Mouse (Mus musculus): ENCODE measurements around the gene Fosl1. TPM values are rescaled to one million over a fixed set of nuclear protein-coding genes. Genes with fewer than 3 reads are reported as not detected.
"Not testable (repeated sequence)": the region's sequence is repeated elsewhere in the genome, so short reads cannot be mapped to it uniquely, and the experiment has no call there.

Fosl1 gene
- polyA plus RNA-seq (2016; fragmentation: Nextera tagmentation; extraction: Ambion mirVana), result not detected in 2 replicates

DNA sequence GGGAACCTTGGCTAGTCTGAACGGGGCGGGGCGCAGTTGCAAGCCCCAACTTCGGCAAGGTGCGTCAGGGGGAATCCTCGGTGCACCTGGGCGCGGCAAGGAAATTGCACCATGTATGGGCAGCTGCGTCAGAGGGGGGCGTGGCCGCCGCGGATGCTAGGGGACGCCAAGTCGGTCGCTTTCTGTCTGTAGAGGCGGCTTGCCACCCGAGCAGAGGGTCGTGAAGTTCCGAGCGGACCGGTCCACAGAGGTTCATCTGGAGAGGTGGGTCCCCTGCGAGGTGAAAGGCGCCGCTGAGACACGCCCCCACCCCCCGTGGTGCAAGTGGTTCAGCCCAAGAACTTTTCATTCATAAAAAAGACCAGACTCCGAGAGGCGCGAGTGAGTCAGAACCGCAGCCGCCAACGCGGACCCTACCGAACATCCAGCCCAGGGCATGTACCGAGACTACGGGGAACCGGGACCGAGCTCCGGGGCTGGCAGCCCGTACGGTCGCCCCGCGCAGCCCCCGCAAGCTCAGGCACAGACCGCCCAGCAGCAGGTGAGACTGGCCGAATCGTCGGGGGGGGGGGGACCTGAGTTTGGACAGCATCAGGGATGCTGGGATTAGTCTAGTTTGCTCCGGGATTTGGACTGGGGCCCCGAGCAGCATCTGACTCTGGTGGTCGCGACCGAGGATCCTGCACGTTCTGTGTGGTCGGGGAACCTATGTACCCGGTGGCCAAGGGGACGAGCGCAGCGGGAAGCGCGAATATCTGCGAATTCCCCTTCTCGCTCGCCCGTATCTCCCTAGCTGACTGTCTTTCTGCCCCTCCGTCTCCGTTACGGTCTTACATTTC is at the start of gene Fosl1:
TSS of gene Fosl1 (plus strand) at position 33 of the 839 bp plus-strand sequence.
- Histone ChIP-seq H3K27ac (peak within 1 kb of the TSS; percentile 44; the same call in 1 of the 2 replicates), H3K9me3 (replicated peaks) (no peaks in the 10 kb centered on the region), H3K27me3 (ENCODE audit: low read depth, poor library complexity, severe bottlenecking) (peaks cover 80% of the 10 kb centered on the region), H3K36me3 (peaks cover 7% of the 10 kb centered on the region; the same call in 1 of the 2 replicates), H3K4me3 (peak within 1 kb of the TSS; percentile 67), H3K4me1 (peaks cover 19% of the 10 kb centered on the region)
- DNase-seq (ENCODE audit: low spot score), result peak; percentile 80
- under 1% methylated on average over 70 of the region's 70 CpGs for WGBS

DNA sequence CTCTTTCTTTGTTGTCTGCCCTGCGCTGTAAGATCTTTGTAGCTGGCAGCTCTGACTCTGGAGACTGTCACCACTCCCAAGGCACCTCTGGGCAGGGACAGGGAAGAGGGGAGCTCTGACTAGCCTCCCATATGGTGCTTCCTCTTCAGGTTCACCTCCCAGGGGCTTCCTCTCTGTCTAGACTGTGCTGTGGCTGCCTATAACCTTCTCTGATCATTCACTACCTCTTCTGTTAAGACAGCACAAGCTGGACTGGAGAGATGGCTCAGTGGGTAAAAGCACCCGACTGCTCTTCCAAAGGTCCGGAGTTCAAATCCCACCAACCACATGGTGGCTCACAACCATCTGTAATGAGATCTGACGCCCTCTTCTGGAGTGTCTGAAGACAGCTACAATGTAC is 46.3 kb upstream of the Fosl1 start:
- not testable (repeated sequence) for H3K9me3 ChIP-seq (replicated peaks); H3K36me3 ChIP-seq; H3K4me1 ChIP-seq; DNase-seq (ENCODE audit: low spot score); H3K27me3 ChIP-seq (ENCODE audit: low read depth, poor library complexity, severe bottlenecking); H3K4me3 ChIP-seq
- peak overlapping the region; percentile 19; the same call in 1 of the 2 replicates for H3K27ac ChIP-seq
- 79% methylated on average over 4 of the region's 4 CpGs for WGBS

DNA sequence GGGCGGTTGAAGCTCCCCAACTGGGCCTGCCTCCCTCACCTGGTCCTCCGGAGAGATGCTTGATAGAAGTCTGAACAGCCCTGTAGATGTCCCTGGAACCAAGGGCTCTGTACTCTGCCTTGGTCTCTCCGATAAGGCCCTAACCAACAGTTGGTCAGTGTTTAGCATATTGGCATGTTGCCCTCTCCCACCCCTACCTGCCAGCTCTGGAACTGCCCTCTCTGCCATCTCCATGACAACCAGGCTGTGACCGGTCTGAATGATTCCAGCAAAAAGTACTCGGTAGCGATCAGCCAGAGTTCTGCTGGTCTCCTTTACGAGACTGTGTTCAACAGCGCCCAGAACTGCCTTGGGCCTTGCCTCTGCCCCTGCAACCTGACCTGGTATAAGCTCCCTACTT is 45.1 kb upstream of the Fosl1 start, which contains the start of gene Tsga10ip:
TSS of gene Tsga10ip (minus strand) at position 234 of the 400 bp plus-strand sequence.
- H3K27ac ChIP-seq, result no peak within 1 kb of the TSS
- no peak within 1 kb of the TSS for H3K4me3 ChIP-seq
- no peak for DNase-seq (ENCODE audit: low spot score)
- H3K36me3 ChIP-seq, result no peaks in the 10 kb centered on the region
- H3K27me3 ChIP-seq (ENCODE audit: low read depth, poor library complexity, severe bottlenecking), result no peaks in the 10 kb centered on the region
- peaks cover 13% of the 10 kb centered on the region for H3K4me1 ChIP-seq
- WGBS, result 80% methylated on average over 8 of the region's 8 CpGs
- no peaks in the 10 kb centered on the region for H3K9me3 ChIP-seq (replicated peaks)

DNA sequence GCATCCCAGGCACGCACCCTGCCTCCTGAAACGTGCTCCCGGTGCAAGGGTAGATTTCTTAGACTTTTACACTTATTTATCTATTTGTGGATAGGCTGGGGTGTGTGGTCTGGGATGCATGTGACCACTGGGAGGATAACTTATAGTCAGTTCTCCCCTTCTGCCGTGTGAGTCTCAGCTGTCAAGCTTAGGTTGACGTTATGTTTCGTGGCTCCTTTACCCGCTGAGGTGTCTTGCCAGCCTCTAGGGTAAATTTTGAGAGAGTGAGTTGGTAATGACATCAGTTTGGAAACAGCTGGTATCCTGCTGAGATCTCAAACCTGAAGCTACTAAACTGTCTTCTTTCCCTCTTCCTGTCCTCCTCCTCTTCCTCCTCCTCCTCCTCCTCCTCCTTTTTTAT is 41.4 kb upstream of the Fosl1 start:
- WGBS, result 36% methylated on average over 7 of the region's 7 CpGs
- DNase-seq (ENCODE audit: low spot score), result no peak
- Histone ChIP-seq H3K4me3 (peak overlapping the region; percentile 50), H3K4me1 (peaks cover 23% of the 10 kb centered on the region), H3K9me3 (replicated peaks) (no peaks in the 10 kb centered on the region), H3K36me3 (peaks cover 5% of the 10 kb centered on the region; the same call in 1 of the 2 replicates), H3K27ac (peak overlapping the region; percentile 85), H3K27me3 (ENCODE audit: low read depth, poor library complexity, severe bottlenecking) (no peaks in the 10 kb centered on the region)

DNA sequence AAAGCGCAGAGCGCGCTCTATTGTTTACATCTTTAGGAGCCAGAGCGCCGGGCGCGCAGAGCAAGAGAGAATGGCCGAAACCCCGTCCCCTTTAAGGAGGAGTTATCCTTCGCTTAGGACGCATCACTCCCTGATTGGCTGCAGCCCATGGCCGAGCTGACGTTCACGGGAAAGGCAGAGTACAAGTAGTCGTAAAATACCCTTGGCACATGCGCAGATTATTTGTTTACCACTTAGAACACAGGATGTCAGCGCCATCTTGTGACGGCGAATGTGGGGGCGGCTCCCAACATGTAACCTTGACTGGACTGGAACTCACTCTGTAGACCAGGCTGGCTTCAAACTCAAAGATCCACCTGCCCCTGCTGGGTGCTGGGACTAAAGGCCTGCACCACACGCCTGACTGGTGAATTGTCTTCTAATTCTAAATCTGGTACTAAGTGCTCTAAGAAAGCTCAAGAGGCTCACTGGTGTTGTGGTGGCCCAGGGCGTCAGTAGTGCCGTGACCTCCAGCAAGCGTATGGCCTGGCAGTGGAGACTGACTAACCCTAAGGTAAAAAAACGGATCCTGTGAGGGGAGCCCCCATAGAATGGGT is 40.7 kb upstream of the Fosl1 start:
- Histone ChIP-seq H3K4me3 (peak overlapping the region; percentile 61), H3K4me1 (peaks cover 23% of the 10 kb centered on the region), H3K27ac (peak overlapping the region; percentile 90)
- not testable (repeated sequence) for H3K36me3 ChIP-seq; H3K27me3 ChIP-seq (ENCODE audit: low read depth, poor library complexity, severe bottlenecking); H3K9me3 ChIP-seq (replicated peaks)
- peak; percentile 65 for DNase-seq (ENCODE audit: low spot score)
- WGBS, result 11% methylated on average over 25 of the region's 25 CpGs

DNA sequence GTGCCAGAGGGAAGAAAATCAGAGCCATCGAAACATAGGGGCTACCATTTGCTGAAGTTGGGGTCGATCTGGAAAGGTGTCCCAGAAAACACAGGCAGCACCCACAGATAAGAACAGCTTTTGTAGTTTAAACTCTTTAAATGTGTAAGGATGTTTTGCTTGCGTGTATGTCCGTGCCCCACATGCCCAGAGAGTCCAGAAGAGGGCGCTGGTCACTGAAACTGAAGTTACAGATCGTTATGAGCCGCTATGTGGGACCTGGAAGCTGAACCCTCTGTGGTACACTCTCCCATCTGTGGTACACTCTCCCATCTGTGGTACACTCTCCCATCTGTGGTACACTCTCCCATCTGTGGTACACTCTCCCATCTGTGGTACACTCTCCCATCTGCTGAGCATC is 40.2 kb upstream of the Fosl1 start:
- H3K4me3 ChIP-seq, result peak overlapping the region; percentile 61
- peak; percentile 69 for DNase-seq (ENCODE audit: low spot score)
- peak overlapping the region; percentile 90 for H3K27ac ChIP-seq
- no peaks in the 10 kb centered on the region for H3K27me3 ChIP-seq (ENCODE audit: low read depth, poor library complexity, severe bottlenecking)
- peaks cover 27% of the 10 kb centered on the region for H3K4me1 ChIP-seq
- H3K36me3 ChIP-seq, result peaks cover 5% of the 10 kb centered on the region; the same call in 1 of the 2 replicates
- 20% methylated on average over 7 of the region's 7 CpGs for WGBS
- H3K9me3 ChIP-seq (replicated peaks), result no peaks in the 10 kb centered on the region

DNA sequence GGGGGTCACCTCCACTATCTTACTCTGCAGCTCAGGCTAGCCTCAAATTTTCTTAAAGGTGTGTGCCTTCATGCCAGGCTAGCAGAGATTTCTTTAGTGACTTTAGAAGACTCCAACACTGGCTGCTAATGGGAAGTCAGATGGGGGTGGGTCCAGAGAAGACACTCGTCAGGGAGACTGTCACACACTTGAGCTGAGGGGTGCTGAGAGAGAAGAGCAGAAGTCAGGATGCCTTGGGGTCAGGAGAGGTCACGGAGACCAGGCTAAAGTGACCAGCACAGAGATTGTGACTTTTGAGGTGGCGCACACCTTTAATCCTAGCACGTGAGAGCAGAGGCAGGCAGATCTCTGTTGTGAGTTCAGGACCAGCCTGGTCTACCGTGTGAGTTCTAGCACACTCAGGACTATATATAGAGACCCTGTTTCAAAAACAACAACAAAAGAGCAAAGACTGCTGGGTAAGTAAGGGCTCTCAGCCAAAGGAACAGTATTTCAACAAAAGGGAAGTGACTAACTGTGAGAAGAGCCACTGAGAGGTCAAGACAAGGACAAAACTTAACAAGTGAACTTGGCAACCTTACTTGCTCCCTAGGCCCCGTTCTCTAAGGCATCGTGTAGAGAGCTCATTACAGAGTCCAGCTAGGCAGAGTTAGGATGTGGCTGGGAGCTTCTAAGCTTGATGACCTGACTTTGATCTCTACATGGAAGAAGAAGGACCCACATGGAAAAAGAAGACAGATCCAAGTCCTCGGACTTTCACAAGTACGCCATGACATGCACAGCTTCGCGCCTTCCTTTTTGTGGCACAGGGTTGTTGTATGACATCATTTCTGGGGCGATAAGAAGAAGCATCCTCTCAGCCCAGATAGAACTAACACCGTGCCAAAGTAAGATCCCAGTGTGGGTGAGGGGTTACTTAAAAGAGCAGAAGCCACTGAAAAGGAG is 39.0 kb upstream of the Fosl1 start:
- Histone ChIP-seq H3K4me1 (peaks cover 27% of the 10 kb centered on the region), H3K27ac (peak overlapping the region; percentile 90), H3K9me3 (replicated peaks) (no peaks in the 10 kb centered on the region), H3K36me3 (peaks cover 5% of the 10 kb centered on the region; the same call in 1 of the 2 replicates), H3K4me3 (peak overlapping the region; percentile 61; the same call in 1 of the 2 replicates), H3K27me3 (ENCODE audit: low read depth, poor library complexity, severe bottlenecking) (no peaks in the 10 kb centered on the region)
- 93% methylated on average over 13 of the region's 13 CpGs for WGBS
- DNase-seq (ENCODE audit: low spot score), result no peak

DNA sequence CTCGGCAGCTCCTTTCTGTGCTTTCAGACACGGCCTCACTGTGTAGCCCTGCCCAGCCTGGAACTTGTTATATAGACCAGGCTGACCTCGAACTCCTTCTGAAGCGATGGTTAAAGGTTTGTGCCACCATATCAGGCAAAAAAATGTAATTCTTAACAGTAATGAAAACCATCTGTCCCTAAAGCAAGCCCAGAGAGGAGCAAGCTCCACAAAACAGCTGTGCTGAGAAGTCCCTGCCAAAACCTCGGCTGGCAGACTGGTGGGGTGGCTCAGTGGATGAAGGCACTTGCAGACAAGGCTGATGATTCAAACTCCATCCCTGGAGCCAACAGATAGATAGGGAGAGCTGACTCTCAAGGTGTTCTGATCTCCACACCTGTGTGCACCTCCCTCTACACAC is 38.3 kb upstream of the Fosl1 start:
- Histone ChIP-seq H3K4me1 (peaks cover 27% of the 10 kb centered on the region), H3K4me3 (no peak overlapping the region), H3K27me3 (ENCODE audit: low read depth, poor library complexity, severe bottlenecking) (no peaks in the 10 kb centered on the region), H3K9me3 (replicated peaks) (no peaks in the 10 kb centered on the region), H3K36me3 (peaks cover 5% of the 10 kb centered on the region; the same call in 1 of the 2 replicates), H3K27ac (no peak overlapping the region; the same call in 1 of the 2 replicates)
- no peak for DNase-seq (ENCODE audit: low spot score)
- WGBS, result 65% methylated on average over 5 of the region's 5 CpGs

DNA sequence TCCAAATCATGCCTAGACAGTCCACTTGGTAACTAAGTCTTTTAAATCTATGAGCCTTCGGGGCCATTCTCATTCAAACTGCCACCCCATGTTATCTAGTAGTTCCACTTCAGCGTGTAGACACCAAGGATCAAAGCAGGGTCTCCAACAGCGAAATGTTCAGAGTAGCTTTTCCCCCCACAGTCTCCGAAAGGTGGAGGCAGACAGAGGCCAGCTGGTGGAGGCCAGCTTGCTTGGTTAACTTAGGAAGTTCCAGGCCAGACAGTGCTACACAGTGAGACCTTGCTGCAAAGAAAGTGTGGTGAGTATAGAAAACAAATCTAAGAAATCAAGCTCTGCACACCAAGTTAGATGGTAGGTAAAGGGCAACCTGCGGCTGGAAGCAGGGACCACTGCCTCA is 36.7 kb upstream of the Fosl1 start:
- H3K27ac ChIP-seq, result no peak overlapping the region
- H3K36me3 ChIP-seq, result peaks cover 5% of the 10 kb centered on the region; the same call in 1 of the 2 replicates
- H3K4me3 ChIP-seq, result no peak overlapping the region
- no peaks in the 10 kb centered on the region for H3K27me3 ChIP-seq (ENCODE audit: low read depth, poor library complexity, severe bottlenecking)
- peaks cover 26% of the 10 kb centered on the region for H3K4me1 ChIP-seq
- no peaks in the 10 kb centered on the region for H3K9me3 ChIP-seq (replicated peaks)
- 87% methylated on average over 5 of the region's 5 CpGs for WGBS
- no peak for DNase-seq (ENCODE audit: low spot score)

DNA sequence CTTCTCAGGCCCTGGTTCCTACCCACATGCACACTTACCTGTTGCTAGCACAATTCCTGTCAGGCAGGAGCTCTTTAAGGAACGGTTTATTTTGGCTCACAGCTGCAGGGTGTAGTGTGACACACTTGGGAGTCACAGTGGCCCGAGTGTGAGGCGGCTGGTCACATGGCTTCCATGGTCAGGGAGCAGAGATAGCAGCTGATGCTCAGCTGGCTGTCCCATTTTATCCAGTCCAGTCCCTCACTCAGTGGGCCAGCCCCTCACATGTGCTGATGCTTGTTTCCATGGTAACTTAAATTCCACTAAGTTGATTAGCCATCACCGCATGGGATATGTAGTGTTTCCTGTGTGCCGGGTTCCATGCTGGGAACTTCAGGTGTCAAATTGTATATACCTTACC is 35.4 kb upstream of the Fosl1 start:
- H3K27me3 ChIP-seq (ENCODE audit: low read depth, poor library complexity, severe bottlenecking), result no peaks in the 10 kb centered on the region
- 0 out of 2 replicates have a peak overlapping the region, but pooled peaks have one; percentile 7 for H3K27ac ChIP-seq
- H3K4me1 ChIP-seq, result peaks cover 20% of the 10 kb centered on the region
- no peak for DNase-seq (ENCODE audit: low spot score)
- peaks cover 8% of the 10 kb centered on the region; the same call in 1 of the 2 replicates for H3K36me3 ChIP-seq
- no peaks in the 10 kb centered on the region for H3K9me3 ChIP-seq (replicated peaks)
- no peak overlapping the region for H3K4me3 ChIP-seq
- WGBS, result 86% methylated on average over 5 of the region's 5 CpGs

DNA sequence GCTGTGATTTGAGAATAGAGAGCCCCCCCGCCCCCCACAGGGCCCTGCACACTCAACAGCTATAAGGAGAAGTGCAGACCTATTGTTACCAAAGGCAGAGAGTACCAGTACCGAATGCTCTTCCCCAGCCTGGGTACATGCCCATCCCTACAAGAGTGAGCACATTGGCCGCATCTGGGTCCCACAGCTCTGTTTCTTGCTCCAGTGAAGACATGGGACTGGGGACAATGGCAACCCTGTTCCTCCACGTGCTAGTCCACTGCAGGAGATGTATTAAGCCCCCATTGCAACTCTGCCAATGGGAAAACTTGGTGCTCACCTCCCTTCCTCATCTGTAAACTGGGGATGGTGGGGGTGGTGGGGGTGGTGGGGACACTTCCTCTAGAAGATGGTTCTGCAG is 33.5 kb upstream of the Fosl1 start:
- no peak for DNase-seq (ENCODE audit: low spot score)
- Histone ChIP-seq H3K4me3 (no peak overlapping the region), H3K27me3 (ENCODE audit: low read depth, poor library complexity, severe bottlenecking) (no peaks in the 10 kb centered on the region), H3K9me3 (replicated peaks) (no peaks in the 10 kb centered on the region), H3K36me3 (peaks cover 19% of the 10 kb centered on the region), H3K4me1 (peaks cover 9% of the 10 kb centered on the region), H3K27ac (no peak overlapping the region)
- 78% methylated on average over 4 of the region's 4 CpGs for WGBS

DNA sequence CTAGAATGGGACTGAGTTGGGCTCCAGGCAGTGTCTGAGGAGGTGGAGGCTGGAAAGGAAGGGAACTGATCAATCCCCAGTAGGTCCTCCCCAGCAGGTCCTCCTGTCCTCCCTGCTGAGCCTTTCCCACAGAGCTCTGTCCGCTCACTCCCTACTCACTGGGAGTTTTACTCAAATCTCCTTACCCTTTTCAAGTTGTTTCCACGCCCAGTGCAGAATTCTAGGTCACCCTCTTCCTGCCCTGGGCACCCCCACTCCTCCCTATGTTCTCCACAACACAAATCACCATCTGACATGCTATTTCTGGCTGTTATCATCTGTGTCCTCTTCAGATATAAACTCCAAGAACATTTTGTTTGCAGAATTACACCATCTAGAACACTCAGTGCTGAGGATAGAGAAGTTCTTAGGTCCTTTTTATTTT is 32.8 kb upstream of the Fosl1 start:
- Histone ChIP-seq H3K9me3 (replicated peaks) (no peaks in the 10 kb centered on the region), H3K4me1 (peaks cover 4% of the 10 kb centered on the region; the same call in 1 of the 2 replicates), H3K4me3 (no peak overlapping the region), H3K27me3 (ENCODE audit: low read depth, poor library complexity, severe bottlenecking) (no peaks in the 10 kb centered on the region), H3K27ac (no peak overlapping the region), H3K36me3 (peaks cover 21% of the 10 kb centered on the region)
- no peak for DNase-seq (ENCODE audit: low spot score)
- 78% methylated on average over 2 of the region's 2 CpGs for WGBS

Data from limb, embryonic 10.5 days (tissue).